13 mouse cellular contexts compared by ENCODE assay signal in genomic region chr7:130037573-130037925, GRCm38 (mm10).
A peak's percentile ranks its signal among the peaks of the same experiment; 100 is the strongest.
DNase-seq lines count a peak whose midpoint lies in the region; ATAC-seq and TF ChIP-seq lines count a peak whose summit lies in the region.
"Had no signal": no experiment of that assay in that cellular context is flagged by ENCODE, and none has a peak within 500 bp of the region (broad histone marks: within the 10 kb centered on the region; RNA-seq: fewer than 3 reads in every experiment).

No protein-coding gene starts in this region.

- no peak overlapping the region for H3K4me3 ChIP-seq in midbrain, embryonic 16.5 days (ENCODE audit: low read depth, low read length)
- H3K4me3 ChIP-seq: layer of hippocampus, adult 2 months had no signal

- 66% methylated on average over 4 of the region's 4 CpGs for WGBS in midbrain, embryonic 16.5 days

- H3K9ac ChIP-seq in midbrain, embryonic 16.5 days (ENCODE audit: low read depth, low read length), result no peak overlapping the region

- H3K27me3 ChIP-seq in midbrain, embryonic 16.5 days (ENCODE audit: control insufficient read depth, insufficient read depth, low read depth, low read length), result no peaks in the 10 kb centered on the region

- TF ChIP-seq CTCF in brain, embryonic 14.5 days (IDR thresholded peaks at IDR 0.05; ENCODE audit: borderline replicate concordance, extremely low read depth, insufficient read depth, insufficient read length), result no peak

- H3K27ac ChIP-seq in midbrain, embryonic 16.5 days (ENCODE audit: low read length), result no peak overlapping the region
- H3K27ac ChIP-seq: layer of hippocampus, adult 2 months; macrophage had no signal

- H3K9me3 ChIP-seq in midbrain, embryonic 16.5 days (replicated peaks; ENCODE audit: control insufficient read depth, low read length, poor library complexity, severe bottlenecking), result no peaks in the 10 kb centered on the region

- no peak for ATAC-seq in midbrain, embryonic 16.5 days
- ATAC-seq: forebrain, embryonic 14.5 days had no signal

- no peak overlapping the region for H3K4me2 ChIP-seq in midbrain, embryonic 16.5 days (ENCODE audit: low read length)

- intact Hi-C loops in heart, postnatal 25 days (cut with DNase I), result no loop called here

- H3K36me3 ChIP-seq in midbrain, embryonic 16.5 days (ENCODE audit: control insufficient read depth, insufficient read depth, low read length), result no peaks in the 10 kb centered on the region

- DNase-seq in heart, adult 18-20 months, result peak; percentile 18 to 41
- no peak for DNase-seq in heart, postnatal 25 days (ENCODE audit: low spot score)
- DNase-seq in 3T3-L1 (ENCODE audit: low read depth, low spot score), result peak; percentile 32
- DNase-seq in brain, embryonic 14.5 days (ENCODE audit: low read depth), result peak; percentile 31
- peak; percentile 62 for DNase-seq in lung, postnatal 14 days
- DNase-seq in retina, postnatal 1 day, result no peak
- no peak for DNase-seq in kidney, adult 18-20 months
- DNase-seq: embryo, embryonic 11 days; thymus, adult 18-20 months had no signal

- H3K4me1 ChIP-seq in midbrain, embryonic 16.5 days (ENCODE audit: control insufficient read depth, insufficient read depth, low read length), result no peaks in the 10 kb centered on the region

- no peak for TF ChIP-seq POLR2A in brain, embryonic 14.5 days (IDR thresholded peaks at IDR 0.05; ENCODE audit: borderline replicate concordance, extremely low read depth, insufficient read depth, insufficient read length, poor library complexity, severe bottlenecking)

Comparison
In these comparisons a context has a peak if more than half of its experiments do, and no peak if none do; other contexts are left out.
1. DNase-seq: peak in heart, adult 18-20 months (2 of 2), 3T3-L1 (single experiment), brain, embryonic 14.5 days (single experiment) and lung, postnatal 14 days (single experiment); none in heart, postnatal 25 days (single experiment), retina, postnatal 1 day (single experiment) and kidney, adult 18-20 months (single experiment).